Comparison of ENCODE assay signal across 10 mouse cellular contexts in the genomic region with DNA sequence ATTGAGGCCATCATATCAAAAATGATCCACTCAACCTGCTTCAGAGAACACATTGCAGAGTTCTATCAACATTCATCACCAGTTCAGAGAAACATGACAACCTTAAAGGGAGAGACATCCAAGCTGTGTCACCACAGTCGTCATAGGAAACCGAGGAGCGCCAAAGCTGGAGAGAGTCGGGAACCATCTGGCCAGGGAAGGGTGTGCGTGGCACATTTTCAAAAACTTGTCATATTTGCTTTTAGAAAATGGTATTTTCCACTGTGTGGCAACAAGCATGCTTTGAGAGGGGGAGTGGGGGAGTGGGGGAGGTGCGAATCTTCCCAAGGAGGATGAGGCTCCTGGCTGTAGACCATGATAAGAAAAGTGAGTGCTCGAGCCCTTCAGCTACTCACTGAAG.
A peak's percentile ranks its signal among the peaks of the same experiment; 100 is the strongest.
DNase-seq lines count a peak whose midpoint lies in the region; ATAC-seq lines count a peak whose summit lies in the region.
"Had no signal": no experiment of that assay in that cellular context is flagged by ENCODE, and none has a peak within 500 bp of the region (broad histone marks: within the 10 kb centered on the region; RNA-seq: fewer than 3 reads in every experiment).

No protein-coding gene starts in this region.

- DNase-seq in kidney, postnatal 10 days = peak; percentile 38
- no peak for DNase-seq in kidney, postnatal 36 days
- peak; percentile 42 to 51 for DNase-seq in frontal cortex, postnatal 14 days (ENCODE audit: low spot score in 2 of 2)
- peak; percentile 67 to 91 for DNase-seq in left cerebral cortex, postnatal 25 days (ENCODE audit: low spot score in 2 of 2)
- peak; percentile 73 to 76 for DNase-seq in right cerebral cortex, adult 2 months (ENCODE audit: low spot score in 2 of 2)
- DNase-seq in embryo, embryonic 10.5 days (ENCODE audit: low spot score) = no peak

- H3K9me3 ChIP-seq in intestine, embryonic 16.5 days (ENCODE audit: control insufficient read depth, low read length) = no peaks in the 10 kb centered on the region
- H3K9me3 ChIP-seq in heart, embryonic 12.5 days (replicated peaks) = peaks cover 3% of the 10 kb centered on the region; the same call in 1 of the 2 replicates
- H3K9me3 ChIP-seq: embryonic facial prominence, embryonic 15.5 days; midbrain, embryonic 13.5 days had no signal

- intact Hi-C loops in left cerebral cortex, postnatal 25 days (cut with DNase I) = no loop called here

- no peak overlapping the region for H3K9ac ChIP-seq in intestine, embryonic 16.5 days (ENCODE audit: low read depth, low read length)
- H3K9ac ChIP-seq in heart, embryonic 12.5 days = no peak overlapping the region
- H3K9ac ChIP-seq: embryonic facial prominence, embryonic 15.5 days; midbrain, embryonic 13.5 days had no signal

- no peaks in the 10 kb centered on the region for H3K36me3 ChIP-seq in intestine, embryonic 16.5 days (ENCODE audit: control insufficient read depth, insufficient read depth, low read length)
- no peaks in the 10 kb centered on the region for H3K36me3 ChIP-seq in heart, embryonic 12.5 days
- H3K36me3 ChIP-seq: embryonic facial prominence, embryonic 15.5 days had no signal

- no peaks in the 10 kb centered on the region for H3K27me3 ChIP-seq in intestine, embryonic 16.5 days (replicated peaks; ENCODE audit: control insufficient read depth, insufficient read depth, low read length)
- no peaks in the 10 kb centered on the region for H3K27me3 ChIP-seq in heart, embryonic 12.5 days (replicated peaks)
- H3K27me3 ChIP-seq: embryonic facial prominence, embryonic 15.5 days; midbrain, embryonic 13.5 days had no signal

- no peaks in the 10 kb centered on the region; the same call in 1 of the 2 replicates for H3K4me1 ChIP-seq in intestine, embryonic 16.5 days (ENCODE audit: control insufficient read depth, insufficient read depth, low read length)
- H3K4me1 ChIP-seq in heart, embryonic 12.5 days (replicated peaks) = peaks cover 30% of the 10 kb centered on the region
- H3K4me1 ChIP-seq: embryonic facial prominence, embryonic 15.5 days; midbrain, embryonic 13.5 days had no signal

- 69% methylated on average over 7 of the region's 7 CpGs for WGBS in intestine, embryonic 16.5 days
- WGBS in heart, embryonic 12.5 days = 53% methylated on average over 7 of the region's 7 CpGs

- no peak overlapping the region for H3K4me3 ChIP-seq in intestine, embryonic 16.5 days (ENCODE audit: low read length)
- H3K4me3 ChIP-seq in heart, embryonic 12.5 days = no peak overlapping the region
- H3K4me3 ChIP-seq: embryonic facial prominence, embryonic 15.5 days; midbrain, embryonic 13.5 days had no signal

- no peak for ATAC-seq in intestine, embryonic 16.5 days
- ATAC-seq in heart, embryonic 12.5 days (ENCODE audit: insufficient number of reproducible peaks, low FRiP score) = no peak
- ATAC-seq: midbrain, embryonic 13.5 days had no signal

- no peak overlapping the region for H3K27ac ChIP-seq in intestine, embryonic 16.5 days (ENCODE audit: low read length)
- no peak overlapping the region for H3K27ac ChIP-seq in heart, embryonic 12.5 days (ENCODE audit: poor library complexity, severe bottlenecking)
- H3K27ac ChIP-seq: embryonic facial prominence, embryonic 15.5 days; midbrain, embryonic 13.5 days had no signal

- H3K4me2 ChIP-seq in intestine, embryonic 16.5 days (ENCODE audit: low read depth, low read length) = no peak overlapping the region
- H3K4me2 ChIP-seq in heart, embryonic 12.5 days = no peak overlapping the region
- H3K4me2 ChIP-seq: embryonic facial prominence, embryonic 15.5 days; midbrain, embryonic 13.5 days had no signal

Comparison
In these comparisons a context has a peak if more than half of its experiments do, and no peak if none do; other contexts are left out.
1. DNase-seq: peak in kidney, postnatal 10 days (single experiment), frontal cortex, postnatal 14 days (2 of 2), left cerebral cortex, postnatal 25 days (2 of 2) and right cerebral cortex, adult 2 months (2 of 2); none in kidney, postnatal 36 days (0 of 2) and embryo, embryonic 10.5 days (single experiment).